Mouse (Mus musculus) adrenal gland, adult 2 months (tissue): ENCODE results near the gene Cdc25a. TPM values are rescaled to one million over a fixed set of nuclear protein-coding genes. Genes with fewer than 3 reads are reported as not detected.

Experiments used
- DNase-seq: peaks from one replicate; pipeline ENCODE4 v3.0.0; 2021
- polyA plus RNA-seq: library from polyadenylated mRNA; depleted of rRNA; stranded (reverse); fragments of >200 nt; gene quantifications from 2 replicates; pipeline ENCODE4 v1.2.3, GENCODE M21; 2012
- total RNA-seq, 2 experiments: library from RNA; stranded (reverse); gene quantifications; 2 replicates each; pipeline ENCODE4 v1.2.3; 2021

Gene Cdc25a
- total and polyA plus RNA-seq, 3 experiments = 4.3 to 13.3 (median 11.4) TPM

GRCm38 (mm10) chr9:109894413-109895090 is 19.2 kb downstream of the Cdc25a start:
- peak; percentile 87 for DNase-seq

DNA sequence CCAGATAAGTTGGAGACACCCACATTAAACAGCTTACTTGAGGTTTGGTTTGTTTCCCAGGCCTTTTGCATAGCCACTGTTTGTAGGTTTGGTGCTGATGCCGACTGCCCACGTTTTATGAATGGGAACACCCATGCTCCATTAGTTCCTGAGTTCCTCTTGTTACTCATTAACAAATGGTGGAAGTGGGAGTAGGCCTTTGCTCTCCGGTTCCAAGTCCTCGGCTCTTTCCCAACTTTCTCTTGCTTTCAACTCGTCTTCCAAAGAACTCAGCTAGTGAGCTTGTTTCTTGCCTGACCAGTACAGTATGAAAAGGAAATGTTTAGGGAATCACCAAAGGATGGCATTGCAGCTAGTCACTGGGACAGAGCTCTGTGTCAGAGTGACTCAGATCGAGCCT is 20.2 kb downstream of the Cdc25a start:
- DNase-seq = no peak

DNA sequence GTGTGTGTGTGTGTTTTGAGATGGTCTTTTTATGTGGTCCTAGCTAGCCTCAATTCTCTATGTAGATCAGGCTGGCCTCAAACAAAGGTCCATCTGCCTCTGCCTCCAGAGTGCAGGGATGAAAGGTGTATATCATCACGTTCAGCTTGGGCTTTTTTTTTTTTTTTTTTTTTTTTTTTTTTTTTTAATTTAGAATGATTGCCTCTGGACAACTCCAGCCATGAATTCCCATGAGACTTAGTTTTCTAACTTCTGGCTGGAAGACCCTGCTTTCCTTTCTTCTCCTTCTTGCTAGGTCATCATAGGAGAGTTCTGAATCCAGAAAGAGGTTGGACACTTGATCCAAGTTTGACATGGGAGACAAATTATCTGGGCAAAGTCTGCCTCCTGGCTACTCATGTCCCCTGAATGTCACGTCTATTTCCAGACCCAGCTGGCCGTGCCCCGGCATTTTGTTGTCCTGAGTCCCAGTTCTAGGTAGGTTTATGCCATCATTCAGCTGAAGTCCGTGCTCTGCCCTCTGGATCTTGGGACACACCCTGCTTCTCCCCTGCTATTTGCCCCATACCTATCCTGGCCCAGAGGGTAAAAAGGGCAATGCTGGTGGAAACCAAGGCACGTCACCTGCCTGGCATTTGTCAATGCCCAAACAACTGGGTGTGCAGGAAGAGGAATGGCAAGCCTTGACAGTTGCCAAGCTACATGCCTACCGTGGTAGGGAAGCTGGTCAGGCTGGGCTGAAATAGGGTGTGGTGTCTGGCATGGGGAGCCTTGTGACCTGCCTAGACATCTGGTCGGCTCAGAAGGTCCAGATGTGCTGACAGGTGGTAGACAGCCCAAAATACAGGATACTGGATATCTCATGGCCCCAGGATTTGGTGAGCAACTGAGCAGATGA is 21.1 kb downstream of the Cdc25a start:
- DNase-seq = no peak

GRCm38 (mm10) chr9:109898027-109898426 is 22.6 kb downstream of the Cdc25a start:
- no peak for DNase-seq

- DNase-seq = no peak
Observed at GRCm38 (mm10) chr9:109899361-109899760, 24.0 kb downstream of the Cdc25a start.

DNA sequence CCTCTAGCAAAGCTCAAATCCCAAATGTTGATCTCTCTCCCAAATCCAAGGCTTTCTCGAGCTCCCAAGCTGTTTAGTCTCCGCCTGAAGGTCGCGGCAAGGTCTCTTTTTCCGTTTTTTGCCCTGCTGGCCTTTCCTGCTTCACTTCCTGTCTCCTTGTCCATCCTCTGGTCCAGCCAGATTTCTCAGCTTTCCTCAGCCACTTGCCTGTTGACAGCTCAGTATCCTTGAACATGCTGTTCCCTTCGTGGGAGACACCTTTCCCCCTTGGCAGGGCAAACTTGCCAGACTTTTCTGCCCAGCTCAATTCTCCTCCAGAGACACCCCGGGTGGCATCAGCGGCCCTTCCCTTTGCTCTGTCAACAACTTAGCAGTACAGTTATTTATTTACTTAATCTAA is 24.4 kb downstream of the Cdc25a start:
- DNase-seq = peak; percentile 41

DNA sequence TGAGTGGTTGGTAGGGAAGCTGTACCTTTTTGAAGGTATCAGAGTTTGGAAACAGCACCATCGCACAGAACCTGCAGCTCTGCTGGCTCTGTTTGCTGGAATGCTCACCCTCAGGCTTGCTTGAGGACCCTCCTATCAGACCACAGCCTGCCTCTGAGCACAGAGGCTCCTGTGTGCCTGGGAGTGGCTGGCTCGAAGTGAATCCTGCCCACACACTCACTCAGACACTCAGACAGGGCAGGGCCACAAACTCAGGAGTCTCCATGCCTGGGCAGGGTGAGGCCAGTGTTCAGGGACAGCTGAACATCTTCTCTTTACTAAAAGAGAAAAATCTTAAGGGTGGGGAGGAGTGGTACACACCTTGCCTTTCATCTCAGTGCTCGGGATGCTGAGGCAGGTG is 25.2 kb downstream of the Cdc25a start:
- DNase-seq = no peak

DNA sequence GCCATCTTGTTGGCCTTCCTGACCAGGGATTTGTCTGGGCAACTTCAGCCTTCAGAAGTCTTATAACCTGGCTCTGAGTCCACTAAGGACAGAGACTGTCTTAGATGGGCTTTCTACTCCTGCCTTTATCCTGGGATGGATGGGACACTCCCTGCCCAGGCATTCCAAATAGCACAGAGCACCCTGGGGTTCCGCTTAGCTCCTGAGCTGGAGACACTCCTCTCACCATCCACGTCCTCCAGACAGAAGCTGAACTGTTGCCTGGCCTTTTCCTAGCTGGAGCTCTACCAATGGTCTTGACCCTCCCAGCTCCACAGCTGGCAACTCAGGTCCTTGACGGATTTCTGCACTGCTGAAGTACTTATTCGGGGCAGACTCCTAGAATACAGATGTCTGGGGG is 26.9 kb downstream of the Cdc25a start:
- DNase-seq = no peak

GRCm38 (mm10) chr9:109902740-109903139 is 27.4 kb downstream of the Cdc25a start:
- DNase-seq = no peak

DNA sequence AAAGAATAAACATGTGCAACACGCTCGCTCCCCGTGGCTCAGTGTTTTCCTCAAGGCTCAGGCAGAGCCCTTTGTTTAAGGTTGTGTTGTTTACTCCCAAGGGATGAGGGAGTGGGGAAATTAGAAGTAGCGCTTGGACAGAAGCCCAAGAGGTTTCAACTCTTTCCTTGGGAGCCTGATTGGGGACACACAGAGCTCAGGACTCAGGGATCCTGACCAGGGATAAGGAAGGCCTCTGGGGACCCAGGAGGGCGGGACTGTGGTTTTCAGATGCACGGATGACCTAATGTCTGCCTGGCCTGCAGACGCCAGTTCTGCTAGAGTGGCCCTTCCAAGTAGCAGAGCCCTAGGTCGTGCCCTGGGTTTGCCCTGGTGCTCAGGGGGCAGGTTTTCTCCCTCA is 31.9 kb downstream of the Cdc25a start:
- peak; percentile 80 for DNase-seq

- DNase-seq = no peak
Observed at GRCm38 (mm10) chr9:109907774-109908465, 32.5 kb downstream of the Cdc25a start.

- no peak for DNase-seq
Observed at GRCm38 (mm10) chr9:109909102-109909501, 33.7 kb downstream of the Cdc25a start.

GRCm38 (mm10) chr9:109909926-109910325 is 34.5 kb downstream of the Cdc25a start:
- DNase-seq = no peak

GRCm38 (mm10) chr9:109911779-109912178 is 36.4 kb downstream of the Cdc25a start:
- DNase-seq = peak; percentile 73

DNA sequence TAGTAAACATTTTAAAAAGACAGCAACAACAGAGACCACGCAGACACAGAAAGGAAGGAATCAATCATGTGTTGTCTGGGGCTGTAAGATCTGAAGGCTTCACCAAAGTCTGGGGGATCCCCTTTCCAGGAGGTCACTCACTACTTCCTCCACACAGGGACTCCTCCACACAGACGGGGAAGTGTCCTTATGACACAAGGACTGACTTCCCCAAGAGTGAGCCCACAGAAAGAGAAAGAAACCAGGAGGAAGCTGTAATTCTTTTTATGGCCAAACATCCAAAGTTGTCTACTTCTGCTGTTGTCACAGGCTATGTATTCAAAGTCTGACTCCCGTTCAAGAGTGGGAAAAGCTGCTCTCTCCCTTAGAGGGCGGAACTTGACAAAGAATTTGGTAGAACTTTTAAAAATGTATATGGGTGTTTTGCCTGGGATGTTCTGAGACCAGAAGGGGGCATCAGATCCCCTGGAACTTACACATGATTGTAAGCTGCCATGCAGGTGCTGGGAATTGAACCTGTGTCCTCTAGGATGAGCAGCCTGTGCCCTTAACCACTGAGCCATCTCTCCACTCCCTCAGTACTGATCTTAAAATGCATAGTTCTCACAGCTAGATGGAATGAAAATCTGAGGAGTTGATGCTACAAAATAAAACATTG is 39.0 kb downstream of the Cdc25a start:
- DNase-seq = no peak

DNA sequence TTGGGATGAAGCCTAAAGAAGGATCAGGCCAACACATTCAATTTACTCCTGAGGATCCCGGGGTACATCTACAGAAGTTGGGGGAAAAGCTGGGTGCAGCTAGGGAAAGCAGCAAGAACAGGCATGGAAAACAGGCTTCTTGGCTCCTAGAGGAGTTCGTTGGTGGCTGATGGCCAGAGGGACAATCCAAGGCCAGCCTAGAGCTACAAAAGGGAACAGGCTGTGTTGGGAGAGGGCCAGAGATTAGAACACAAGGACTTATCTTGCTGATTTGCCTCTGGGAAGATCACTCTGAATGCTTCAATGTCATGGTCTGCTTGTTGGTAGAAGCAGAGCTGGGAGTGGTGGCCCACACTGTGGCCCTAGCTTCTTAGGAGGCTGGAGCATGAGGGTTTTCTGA is 42.6 kb downstream of the Cdc25a start:
- peak; percentile 85 for DNase-seq

DNA sequence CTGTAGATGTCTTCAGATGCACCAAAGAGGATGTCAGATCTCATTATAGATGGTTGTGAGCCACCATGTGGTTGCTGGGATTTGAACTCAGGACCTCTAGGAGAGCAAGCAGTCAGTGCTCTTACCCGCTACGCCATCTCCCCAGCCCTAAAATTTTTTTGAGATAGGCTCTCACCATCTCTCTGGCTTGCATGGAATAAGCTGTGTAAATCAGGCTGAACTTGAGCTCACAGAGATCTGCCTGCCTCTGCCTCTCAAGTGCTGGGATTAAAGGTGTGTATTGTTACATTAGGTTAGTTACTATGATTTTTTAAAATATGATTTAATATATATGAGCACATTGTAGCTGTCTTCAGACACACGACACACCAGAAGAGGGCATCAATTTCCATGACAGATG is 53.8 kb downstream of the Cdc25a start:
- DNase-seq = no peak

DNA sequence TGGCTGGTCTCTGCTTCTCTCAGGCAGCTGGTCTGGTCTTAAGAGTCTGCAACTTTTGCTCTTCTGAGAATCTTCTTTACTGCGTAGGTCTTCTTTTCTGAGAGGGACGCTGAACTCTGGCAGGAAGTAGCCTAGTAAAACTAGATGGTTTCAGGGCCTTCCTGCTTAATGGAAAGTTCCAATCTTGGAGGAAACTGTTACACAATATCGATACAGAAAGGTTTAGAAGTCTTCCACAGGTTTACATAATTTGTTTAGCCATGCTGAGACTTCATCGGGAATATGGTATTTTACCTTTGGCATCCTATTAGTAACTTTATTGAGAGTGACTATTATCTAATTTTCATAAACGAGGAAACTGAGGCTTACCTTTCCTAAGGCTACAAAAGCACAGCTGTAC is 54.7 kb downstream of the Cdc25a start:
- DNase-seq = no peak

DNA sequence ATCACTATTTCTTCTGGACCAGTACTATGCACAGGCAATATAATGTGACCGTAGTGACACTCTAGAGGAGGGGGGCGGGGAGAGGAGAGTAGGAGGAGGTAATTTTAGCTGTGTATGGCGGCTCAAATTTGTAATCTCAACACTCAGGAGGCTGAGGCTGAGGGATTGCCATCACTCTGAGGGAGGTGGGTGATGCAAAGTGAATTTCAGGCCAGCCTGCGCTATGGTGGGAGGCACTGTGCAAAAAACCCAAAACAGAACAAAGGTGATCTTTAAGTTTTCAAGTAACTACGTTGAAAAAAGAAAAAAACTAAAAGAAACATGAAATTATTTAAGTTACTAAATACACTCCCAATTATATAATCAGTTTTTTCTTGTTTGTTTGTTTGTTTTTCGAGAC is 55.4 kb downstream of the Cdc25a start:
- no peak for DNase-seq

DNA sequence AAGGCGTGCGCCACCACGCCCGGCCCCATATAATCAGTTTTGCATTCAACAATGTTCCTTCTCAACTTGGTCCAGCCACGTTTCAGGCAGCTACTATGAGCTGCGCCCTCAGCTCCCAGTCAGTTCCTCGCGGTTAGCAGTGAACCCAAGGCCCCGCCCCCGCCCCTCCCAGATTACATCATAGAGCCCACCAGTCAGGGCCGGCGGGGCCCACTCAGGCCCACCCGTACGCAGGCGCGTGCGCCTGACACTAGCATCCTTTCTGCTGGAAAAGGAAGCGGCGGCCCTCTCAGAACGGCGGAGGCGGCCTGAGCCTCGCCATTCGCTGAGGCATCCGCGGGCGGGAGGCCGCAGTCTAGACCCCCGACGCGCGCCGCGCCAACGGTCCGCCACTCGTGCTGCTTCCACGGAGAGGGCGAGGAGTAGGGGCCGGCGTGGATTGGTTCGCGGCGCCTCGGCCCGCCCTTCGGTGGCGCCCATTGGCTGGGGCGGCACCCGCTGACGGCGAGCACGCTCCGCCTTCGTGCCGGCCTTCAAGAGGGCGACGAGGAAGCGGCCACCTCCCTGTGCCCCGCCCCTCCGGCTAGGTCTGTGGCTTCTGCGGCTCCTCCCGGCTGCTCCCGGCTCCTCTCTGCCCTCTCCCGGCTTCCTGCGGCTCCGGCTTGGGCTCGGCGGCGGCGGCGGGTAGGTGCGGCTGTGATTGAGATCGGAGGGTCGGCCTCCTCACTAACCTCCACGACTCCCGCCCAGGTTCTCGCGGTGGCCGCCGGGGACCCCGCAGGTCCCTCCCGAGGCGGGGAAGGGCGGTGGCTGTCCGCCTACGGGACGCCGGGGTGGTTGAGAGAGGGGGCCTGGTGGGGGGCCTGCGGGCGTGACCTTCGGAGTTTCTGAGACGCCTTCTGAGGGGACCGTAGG is 56.1 kb downstream of the Cdc25a start, which contains the start of gene Map4:
TSS of gene Map4 (plus strand) at position 204 of the 915 bp plus-strand sequence.
- peak; percentile 99 for DNase-seq

GRCm38 (mm10) chr9:109932361-109932755 is 57.0 kb downstream of the Cdc25a start:
- no peak for DNase-seq
